Mouse (Mus musculus) C2C12 (cell line): ENCODE data around the gene Kcnk10. TPM values are rescaled to one million over a fixed set of nuclear protein-coding genes. Genes with fewer than 3 reads are reported as not detected.

ENCODE experiments used
- H3K27me3 ChIP-seq: one replicate; pipeline ENCODE4 v1.6.1; 2011; ENCODE audit not compliant: control insufficient read depth, insufficient read depth, insufficient read length
- H3K36me3 ChIP-seq: one replicate; pipeline ENCODE4 v1.6.1; 2011; ENCODE audit not compliant: control insufficient read depth, insufficient read depth
- H3K4me3 ChIP-seq: one replicate; pipeline ENCODE4 v1.5.1; 2011; ENCODE audit warnings: mild to moderate bottlenecking, control low read depth; ENCODE audit not compliant: poor library complexity, insufficient read depth, severe bottlenecking
- H3K79me2 ChIP-seq: one replicate; pipeline ENCODE4 v1.6.1; 2011; ENCODE audit not compliant: control insufficient read depth, insufficient read depth
- H3K79me3 ChIP-seq: one replicate; pipeline ENCODE4 v1.6.1; 2011; ENCODE audit warnings: low read depth, control low read depth
- H3ac ChIP-seq: one replicate; pipeline ENCODE3; 2011; ENCODE audit warnings: low read depth; ENCODE audit not compliant: control insufficient read depth, insufficient read length
- CEBPB ChIP-seq: IDR thresholded peaks from one replicate; pipeline ENCODE4 v1.6.1; 2011; ENCODE audit warnings: low read depth, mild to moderate bottlenecking, control low read depth, moderate library complexity
- CTCF ChIP-seq: IDR thresholded peaks from one replicate; pipeline ENCODE4 v1.5.1; 2011; ENCODE audit not compliant: control insufficient read depth, insufficient read depth, insufficient read length
- FOSL1 ChIP-seq: IDR thresholded peaks from one replicate; pipeline ENCODE4 v1.8.0; 2011; ENCODE audit warnings: mild to moderate bottlenecking, low read length; ENCODE audit not compliant: poor library complexity, insufficient read depth, severe bottlenecking
- MAX ChIP-seq: IDR thresholded peaks from one replicate; pipeline ENCODE4 v1.6.1; 2011; ENCODE audit warnings: mild to moderate bottlenecking, control low read depth
- MYOD1 ChIP-seq: IDR thresholded peaks from one replicate; pipeline ENCODE4 v1.6.1; 2011; ENCODE audit warnings: low read depth; ENCODE audit not compliant: control insufficient read depth, insufficient read length
- MYOG ChIP-seq: IDR thresholded peaks from one replicate; pipeline ENCODE4 v1.6.1; 2011; ENCODE audit not compliant: control insufficient read depth, insufficient read length; ENCODE audit errors: extremely low read depth
- USF1 ChIP-seq: IDR thresholded peaks from one replicate; pipeline ENCODE4 v1.6.1; 2011; ENCODE audit warnings: low read depth, mild to moderate bottlenecking, control low read depth, moderate library complexity
- polyA plus RNA-seq: library from polyadenylated mRNA; unstranded; fragments of >200 nt; fragmentation: generic; extraction: Trizol; gene quantifications from one replicate; pipeline ENCODE4 v1.2.1, GENCODE M21; 2012; ENCODE audit warnings: missing spikeins

Kcnk10 gene
- polyA plus RNA-seq, 1 experiment: not detected

DNA sequence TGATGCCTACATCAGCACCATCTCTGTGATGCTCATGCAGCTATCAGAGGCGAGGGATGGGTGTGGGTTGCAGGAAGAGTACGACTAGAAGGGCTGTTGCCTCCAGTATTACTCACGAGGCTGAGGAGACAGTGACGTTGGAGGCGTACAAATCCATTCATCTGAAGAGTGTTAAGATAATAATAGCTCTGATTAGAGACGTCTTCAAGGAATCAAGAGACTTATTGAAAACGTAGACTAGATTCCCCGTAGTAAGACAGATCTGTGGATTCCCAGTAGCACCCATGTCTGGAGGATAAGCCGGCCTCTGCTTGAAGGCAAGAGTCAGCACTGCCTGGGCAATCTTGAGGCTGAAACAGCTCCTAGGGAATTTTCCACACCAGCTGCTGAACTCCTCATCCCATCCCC lies 42.6 kb downstream of the Kcnk10 start:
- Histone ChIP-seq H3K79me2 (no peaks in the 10 kb centered on the region), H3K79me3 (no peaks in the 10 kb centered on the region), H3ac (no peak overlapping the region), H3K4me3 (no peak overlapping the region), H3K27me3 (no peaks in the 10 kb centered on the region), H3K36me3 (no peaks in the 10 kb centered on the region)
- TF ChIP-seq FOSL1: no peak
- TF ChIP-seq USF1: no peak
- no peak for TF ChIP-seq CTCF
- no peak for TF ChIP-seq CEBPB
- TF ChIP-seq MYOD1: no peak
- TF ChIP-seq MAX: no peak
- TF ChIP-seq MYOG: no peak

GRCm38 (mm10) chr12:98528635-98529034 lies 49.5 kb downstream of the Kcnk10 start:
- Histone ChIP-seq H3K79me2 (no peaks in the 10 kb centered on the region), H3K27me3 (no peaks in the 10 kb centered on the region), H3K79me3 (no peaks in the 10 kb centered on the region), H3K4me3 (no peak overlapping the region), H3ac (no peak overlapping the region), H3K36me3 (no peaks in the 10 kb centered on the region)
- no peak for TF ChIP-seq MYOG
- no peak for TF ChIP-seq USF1
- no peak for TF ChIP-seq MAX

GRCm38 (mm10) chr12:98525361-98525760 lies 52.7 kb downstream of the Kcnk10 start:
- no peaks in the 10 kb centered on the region for H3K79me3 ChIP-seq
- no peaks in the 10 kb centered on the region for H3K27me3 ChIP-seq
- H3K36me3 ChIP-seq: no peaks in the 10 kb centered on the region
- no peak overlapping the region for H3K4me3 ChIP-seq
- H3ac ChIP-seq: no peak overlapping the region
- no peaks in the 10 kb centered on the region for H3K79me2 ChIP-seq
- TF ChIP-seq FOSL1 (no peak), CEBPB (no peak), MAX (no peak), MYOG (no peak), CTCF (no peak)

DNA sequence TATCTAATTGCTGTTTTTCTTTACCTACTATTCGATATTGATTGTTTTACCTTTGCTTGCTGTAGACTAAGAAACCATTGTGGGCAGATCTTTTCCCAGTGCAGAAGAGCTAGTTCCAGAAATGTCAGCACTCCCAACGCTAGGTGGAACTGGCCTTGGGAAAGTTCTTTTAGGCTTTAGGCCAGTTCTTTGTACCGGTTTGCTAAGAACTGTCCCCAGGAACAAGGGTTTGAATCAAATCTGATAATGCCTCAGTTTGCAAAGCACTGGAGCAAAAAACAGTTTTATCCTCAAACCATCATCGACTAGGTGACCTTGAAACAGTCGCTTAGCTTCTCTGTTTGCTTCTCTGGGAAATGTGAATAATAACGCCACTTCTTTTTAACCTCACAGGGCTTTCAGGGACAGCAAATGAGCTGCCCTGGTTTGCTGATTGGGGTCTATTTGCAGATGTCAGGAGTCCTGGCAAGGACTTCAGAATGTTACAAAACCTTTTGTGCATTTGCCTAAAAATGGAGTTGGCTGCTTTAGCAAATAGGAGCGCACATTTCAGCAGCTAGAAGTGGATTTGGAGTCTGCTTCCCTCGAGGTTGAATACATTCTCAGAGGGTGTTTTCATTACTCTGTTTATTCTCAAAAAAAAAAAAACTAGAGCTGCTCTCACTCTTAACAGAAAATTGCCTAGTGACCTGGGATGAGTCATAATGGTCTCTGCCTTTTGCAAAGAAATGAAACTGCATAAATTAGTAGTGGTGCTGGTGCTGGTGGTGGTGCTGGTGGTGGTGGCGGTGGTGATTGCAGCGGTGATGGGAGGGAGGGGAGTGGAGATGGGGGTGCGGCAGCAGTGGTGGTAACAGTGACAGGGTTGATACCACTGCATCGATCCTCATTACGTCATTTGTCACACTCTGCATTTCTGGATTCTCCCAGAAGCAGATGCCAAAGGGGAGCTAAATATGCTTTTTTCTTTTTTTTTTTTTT lies 53.5 kb downstream of the Kcnk10 start:
- Histone ChIP-seq H3K79me2 (no peaks in the 10 kb centered on the region), H3K79me3 (no peaks in the 10 kb centered on the region), H3K4me3 (no peak overlapping the region), H3K36me3 (no peaks in the 10 kb centered on the region), H3K27me3 (no peaks in the 10 kb centered on the region), H3ac (no peak overlapping the region)
- no peak for TF ChIP-seq USF1

DNA sequence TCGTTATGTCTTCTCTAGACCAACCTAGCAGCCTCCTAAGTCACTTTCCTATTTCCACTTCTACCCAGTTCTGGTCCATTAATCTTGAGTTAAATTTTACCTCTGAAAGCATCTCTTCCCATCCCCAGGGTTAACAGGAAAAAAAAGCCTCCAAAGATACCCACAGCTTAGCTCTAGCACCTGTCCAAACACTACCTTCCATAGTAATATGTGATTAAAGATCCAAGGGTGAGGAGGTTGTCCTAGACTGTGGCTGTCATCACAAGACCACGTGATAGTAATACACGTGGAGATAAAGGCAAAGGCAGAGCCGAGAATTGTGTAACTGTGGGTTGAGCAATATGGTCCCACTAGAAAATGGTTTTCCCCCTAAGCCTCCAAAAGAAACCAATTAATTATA lies 56.8 kb downstream of the Kcnk10 start:
- Histone ChIP-seq H3K4me3 (no peak overlapping the region), H3K27me3 (peaks cover 10% of the 10 kb centered on the region), H3K79me3 (no peaks in the 10 kb centered on the region), H3ac (no peak overlapping the region), H3K79me2 (no peaks in the 10 kb centered on the region), H3K36me3 (no peaks in the 10 kb centered on the region)
- TF ChIP-seq MYOG (no peak), CTCF (no peak), MAX (no peak), USF1 (no peak), MYOD1 (no peak), CEBPB (no peak), FOSL1 (no peak)

DNA sequence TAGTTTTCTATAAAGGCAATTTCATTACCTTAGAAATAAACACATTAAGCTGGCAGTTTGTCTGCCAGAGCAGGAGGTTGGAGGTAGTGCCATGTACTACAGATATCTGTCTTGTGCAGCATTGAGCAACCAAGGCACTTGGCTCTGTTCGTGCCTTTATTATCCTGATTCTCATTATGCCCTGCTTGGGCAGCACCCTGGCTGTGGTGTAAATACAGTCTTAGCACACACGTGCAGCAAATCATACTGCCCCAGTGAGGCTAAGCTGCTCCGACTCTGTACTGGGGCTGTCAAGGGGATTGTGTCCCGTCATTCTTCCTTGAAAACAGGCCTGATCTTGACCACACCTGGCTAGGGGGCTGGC lies 57.6 kb downstream of the Kcnk10 start:
- no peak overlapping the region for H3K4me3 ChIP-seq

More for the DNA sequence above, 57.6 kb downstream of the Kcnk10 start:
- Histone ChIP-seq H3K27me3 (peaks cover 10% of the 10 kb centered on the region), H3K79me2 (no peaks in the 10 kb centered on the region), H3K79me3 (no peaks in the 10 kb centered on the region), H3ac (no peak overlapping the region), H3K36me3 (no peaks in the 10 kb centered on the region)
- no peak for TF ChIP-seq MYOD1
- TF ChIP-seq CEBPB: no peak
- no peak for TF ChIP-seq CTCF
- TF ChIP-seq MYOG: no peak
- TF ChIP-seq MAX: no peak
- no peak for TF ChIP-seq FOSL1
- no peak for TF ChIP-seq USF1
